Mouse (Mus musculus): Measurements from ENCODE around the gene Grin3a.

The Grin3a gene

GRCm38 (mm10) chr4:49845612-49845985, at the start of gene Grin3a:
Gene Grin3a (minus strand): TSS chr4:49845744.
- peak; percentile 74 for DNase-seq (ENCODE audit: extremely low spot score)

- DNase-seq (ENCODE audit: extremely low spot score) = no peak
Measured at GRCm38 (mm10) chr4:49891835-49892301, 46.3 kb upstream of the Grin3a start.

GRCm38 (mm10) chr4:49877084-49877483, 31.5 kb upstream of the Grin3a start:
- no peak for DNase-seq (ENCODE audit: extremely low spot score)

- DNase-seq (ENCODE audit: extremely low spot score) = no peak
Measured at GRCm38 (mm10) chr4:49860611-49861010, 15.1 kb upstream of the Grin3a start.

GRCm38 (mm10) chr4:49844828-49845611, 524 bp downstream of the Grin3a start:
- DNase-seq (ENCODE audit: extremely low spot score) = peak; percentile 48

- peak; percentile 21 for DNase-seq (ENCODE audit: extremely low spot score)
Measured at GRCm38 (mm10) chr4:49844274-49844827, 1.2 kb downstream of the Grin3a start.

- peak; percentile 30 for DNase-seq (ENCODE audit: extremely low spot score)
Measured at GRCm38 (mm10) chr4:49843787-49844186, 1.8 kb downstream of the Grin3a start.

- no peak for DNase-seq (ENCODE audit: extremely low spot score)
Measured at GRCm38 (mm10) chr4:49832035-49832434, 13.5 kb downstream of the Grin3a start.

- DNase-seq (ENCODE audit: extremely low spot score) = no peak
Measured at GRCm38 (mm10) chr4:49813852-49814251, 31.7 kb downstream of the Grin3a start.

GRCm38 (mm10) chr4:49806791-49807190, 38.8 kb downstream of the Grin3a start:
- DNase-seq (ENCODE audit: extremely low spot score) = no peak

- no peak for DNase-seq (ENCODE audit: extremely low spot score)
Measured at GRCm38 (mm10) chr4:49799338-49799737, 46.2 kb downstream of the Grin3a start.

- no peak for DNase-seq (ENCODE audit: extremely low spot score)
Measured at GRCm38 (mm10) chr4:49788971-49789370, 56.6 kb downstream of the Grin3a start.

- no peak for DNase-seq (ENCODE audit: extremely low spot score)
Measured at GRCm38 (mm10) chr4:49742847-49743246, 102.7 kb downstream of the Grin3a start.

- DNase-seq (ENCODE audit: extremely low spot score) = no peak
Measured at GRCm38 (mm10) chr4:49741942-49742341, 103.6 kb downstream of the Grin3a start.

GRCm38 (mm10) chr4:49740796-49741766, 104.5 kb downstream of the Grin3a start:
- no peak for DNase-seq (ENCODE audit: extremely low spot score)

GRCm38 (mm10) chr4:49739561-49739960, 106.0 kb downstream of the Grin3a start:
- DNase-seq (ENCODE audit: extremely low spot score) = no peak

GRCm38 (mm10) chr4:49729326-49729725, 116.2 kb downstream of the Grin3a start:
- no peak for DNase-seq (ENCODE audit: extremely low spot score)

- no peak for DNase-seq (ENCODE audit: extremely low spot score)
Measured at GRCm38 (mm10) chr4:49723908-49724307, 121.6 kb downstream of the Grin3a start.

GRCm38 (mm10) chr4:49691405-49692194, 153.9 kb downstream of the Grin3a start:
- DNase-seq (ENCODE audit: extremely low spot score) = no peak

GRCm38 (mm10) chr4:49688594-49689288, 156.8 kb downstream of the Grin3a start:
- peak; percentile 66 for DNase-seq (ENCODE audit: extremely low spot score)

- no peak for DNase-seq (ENCODE audit: extremely low spot score)
Measured at GRCm38 (mm10) chr4:49681812-49682211, 163.7 kb downstream of the Grin3a start, which contains the start of gene Ppp3r2. Gene Ppp3r2 (minus strand): TSS chr4:49682024.
